Mouse (Mus musculus) lung, adult 2 months (tissue): ENCODE measurements at regions not wholly inside any gene's neighbourhood (a gene's known extent, or its start where the extent isn't known, plus 50 kb on each side); places are given as distances from the start of the nearest gene placed in this dataset.

Experiments used
- DNase-seq: peaks from one replicate; pipeline ENCODE4 v3.0.0; 2022
- H3K4me1 ChIP-seq: fragments of 200-500 bp; 2 replicates; pipeline ENCODE4 v1.6.1; 2011; ENCODE audit warnings: low read length; ENCODE audit not compliant: control insufficient read depth, insufficient read depth
- H3K4me3 ChIP-seq: fragments of 200-500 bp; replicated peaks from 2 replicates; pipeline ENCODE3; 2011; ENCODE audit warnings: low read depth, mild to moderate bottlenecking, control low read depth, low read length; ENCODE audit errors: extremely low read depth
- CTCF ChIP-seq: fragments of 200-500 bp; IDR thresholded peaks from 2 replicates; pipeline ENCODE4 v1.5.1; 2011; ENCODE audit warnings: mild to moderate bottlenecking, low read length, control low read depth; ENCODE audit not compliant: insufficient read depth
- POLR2A ChIP-seq: fragments of 200-500 bp; IDR thresholded peaks from 2 replicates; pipeline ENCODE4 v1.6.1; 2011; ENCODE audit warnings: low read depth, mild to moderate bottlenecking, control low read depth, low read length, borderline replicate concordance; ENCODE audit errors: extremely low read depth
- WGBS: fragments of 180-500 bp; shearing (Covaris S2); methylation state at CpG from one replicate; pipeline ENCODE4 v1.1.7; 2018; 5-methylcytosine and 5-hydroxymethylcytosine counted together

DNA sequence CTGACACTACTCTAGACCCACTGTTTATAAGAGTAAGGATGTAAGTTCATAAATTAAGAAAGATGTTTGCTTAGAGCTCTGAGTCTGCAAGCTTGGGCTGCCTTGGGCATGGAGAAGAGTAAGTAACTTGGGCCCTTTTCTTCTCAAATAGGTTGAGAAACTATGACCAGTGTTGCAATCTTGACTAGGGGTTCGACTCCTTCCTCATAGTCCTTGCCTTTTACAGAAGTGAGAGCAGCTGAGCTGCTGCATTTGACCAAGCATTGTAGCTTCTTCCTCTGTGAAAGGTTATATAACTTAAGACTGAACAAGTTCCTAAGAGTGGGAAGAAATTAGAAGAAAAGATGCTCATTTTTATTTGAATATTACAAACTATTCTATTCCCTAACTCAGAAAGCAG is 693.5 kb downstream of the Cypt12 start:
- no peak for DNase-seq
- no peak overlapping the region for H3K4me3 ChIP-seq
- 65% methylated on average over 1 of the region's 1 CpGs for WGBS
- H3K4me1 ChIP-seq: peaks cover 4% of the 10 kb centered on the region
- no peak for TF ChIP-seq CTCF
- TF ChIP-seq POLR2A: no peak

DNA sequence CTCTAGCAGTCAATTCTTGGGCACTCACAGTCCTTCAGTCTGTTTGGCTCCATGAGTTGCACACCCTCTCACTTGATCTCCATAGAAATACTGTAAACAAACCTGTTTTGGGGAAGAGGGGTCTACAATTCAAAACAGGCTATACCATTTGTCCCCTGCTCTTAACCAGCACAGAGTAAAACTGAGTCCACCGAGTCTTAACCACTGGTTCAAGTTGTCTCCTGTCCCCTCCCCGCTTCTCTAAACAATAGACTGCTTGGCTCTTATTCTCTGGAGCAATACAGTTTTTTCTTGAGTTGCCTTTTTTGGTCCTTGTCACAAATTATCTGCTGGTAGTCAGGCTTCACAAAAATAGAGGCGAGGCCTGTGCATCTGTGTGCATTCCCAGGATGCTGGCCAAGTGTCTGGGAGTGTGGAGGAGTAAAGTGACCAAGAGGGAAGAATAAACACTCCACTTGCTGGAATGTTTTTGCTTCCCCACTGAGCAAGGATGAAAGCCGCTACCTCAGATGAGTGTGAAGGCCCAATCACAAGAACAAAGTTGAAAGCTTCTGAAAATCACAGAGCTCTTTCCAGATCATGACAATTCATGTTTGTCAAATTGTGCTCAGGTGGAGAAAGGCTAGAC is 695.3 kb downstream of the Cypt12 start:
- peaks cover 4% of the 10 kb centered on the region for H3K4me1 ChIP-seq
- DNase-seq: no peak
- no peak overlapping the region for H3K4me3 ChIP-seq
- TF ChIP-seq POLR2A: no peak
- TF ChIP-seq CTCF: no peak
- WGBS: 51% methylated on average over 4 of the region's 4 CpGs

DNA sequence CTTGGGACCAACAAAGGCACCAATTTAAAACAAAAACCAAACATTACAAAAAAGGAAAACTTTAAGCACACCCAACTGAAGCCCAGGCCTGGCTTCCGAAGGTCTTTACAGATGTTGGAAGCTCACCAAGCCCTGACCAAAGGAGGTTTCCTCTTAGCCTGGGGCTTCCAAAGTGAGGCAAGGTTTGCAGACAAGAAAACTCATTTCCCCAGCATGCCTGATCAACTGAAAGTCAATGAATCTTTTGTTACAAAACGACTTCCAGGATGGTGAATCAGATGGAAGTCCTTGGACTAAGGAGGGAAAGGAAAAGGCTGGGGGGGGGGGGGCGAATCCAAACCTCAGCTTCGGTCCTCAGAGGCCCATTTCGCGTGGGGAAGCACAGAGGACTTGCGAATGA is 697.3 kb downstream of the Cypt12 start:
- 70% methylated on average over 7 of the region's 7 CpGs for WGBS
- H3K4me1 ChIP-seq: peaks cover 4% of the 10 kb centered on the region
- no peak for DNase-seq
- no peak overlapping the region for H3K4me3 ChIP-seq
- no peak for TF ChIP-seq CTCF
- TF ChIP-seq POLR2A: no peak

DNA sequence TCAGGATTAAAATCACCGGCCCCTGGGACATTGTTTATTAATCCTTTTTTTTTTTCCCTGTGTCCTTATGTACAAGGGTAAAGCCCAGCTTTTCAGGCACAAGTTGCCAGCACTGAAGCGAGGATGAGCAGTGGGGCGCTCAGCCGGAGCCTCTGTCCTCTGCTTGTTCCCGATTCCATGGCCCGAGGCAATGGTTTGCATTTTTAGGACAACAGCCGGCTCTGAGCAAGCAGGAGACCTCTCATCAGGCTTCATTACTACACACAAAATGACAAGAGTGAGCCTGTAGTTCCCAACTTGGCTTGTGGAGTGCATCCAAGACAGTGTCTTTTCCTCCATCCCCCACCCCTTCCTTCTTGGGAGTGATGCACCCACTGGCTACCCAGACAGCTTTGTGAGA is 697.7 kb downstream of the Cypt12 start:
- H3K4me3 ChIP-seq: no peak overlapping the region
- TF ChIP-seq CTCF (no peak), POLR2A (no peak)
- 88% methylated on average over 7 of the region's 7 CpGs for WGBS
- no peak for DNase-seq
- peaks cover 4% of the 10 kb centered on the region for H3K4me1 ChIP-seq

DNA sequence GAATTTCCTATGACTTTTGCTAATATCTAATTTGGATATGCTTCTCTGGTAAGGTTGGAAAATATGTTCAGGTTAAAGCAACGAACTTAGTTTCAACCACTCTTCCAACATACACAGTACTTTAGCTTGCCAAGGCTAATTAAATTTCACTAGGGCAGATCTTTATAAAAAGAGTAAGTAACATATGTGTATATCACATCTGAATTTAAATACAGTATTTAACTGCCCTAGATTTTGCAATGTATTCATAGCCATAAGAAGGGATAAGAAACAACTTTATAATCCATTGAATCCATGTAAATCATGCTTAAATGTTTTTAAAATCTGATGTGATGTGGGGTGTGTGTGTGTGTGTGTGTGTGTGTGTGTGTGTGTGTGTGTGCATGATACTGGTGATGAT is 705.3 kb downstream of the Cypt12 start:
- no peak for DNase-seq
- no peaks in the 10 kb centered on the region for H3K4me1 ChIP-seq
- 88% methylated on average over 1 of the region's 1 CpGs for WGBS

DNA sequence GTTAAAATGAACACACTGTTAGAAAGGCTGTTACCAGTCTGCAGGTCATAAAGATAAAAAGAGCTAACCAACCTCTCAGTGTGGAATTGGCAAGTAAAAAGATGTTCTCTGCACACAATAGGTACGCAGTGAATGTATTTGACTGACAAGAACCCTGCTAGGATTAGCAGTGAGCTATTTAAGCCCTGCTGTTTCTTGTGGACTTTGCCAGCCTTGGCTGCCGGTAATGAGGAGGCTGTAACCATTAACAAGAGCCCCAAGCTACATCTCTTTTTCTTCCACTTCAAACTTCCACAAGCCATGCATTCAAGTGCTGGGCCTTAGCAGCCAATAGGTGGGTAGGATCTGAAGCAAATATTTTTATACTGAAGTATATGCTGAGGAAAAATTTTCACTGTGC is 717.5 kb downstream of the Cypt12 start:
- no peak for DNase-seq
- TF ChIP-seq POLR2A (no peak), CTCF (no peak)
- no peaks in the 10 kb centered on the region for H3K4me1 ChIP-seq
- WGBS: 72% methylated on average over 2 of the region's 2 CpGs
- no peak overlapping the region for H3K4me3 ChIP-seq

More for the DNA sequence above, 705.3 kb downstream of the Cypt12 start:
- no peak overlapping the region for H3K4me3 ChIP-seq
- TF ChIP-seq CTCF (no peak), POLR2A (no peak)

DNA sequence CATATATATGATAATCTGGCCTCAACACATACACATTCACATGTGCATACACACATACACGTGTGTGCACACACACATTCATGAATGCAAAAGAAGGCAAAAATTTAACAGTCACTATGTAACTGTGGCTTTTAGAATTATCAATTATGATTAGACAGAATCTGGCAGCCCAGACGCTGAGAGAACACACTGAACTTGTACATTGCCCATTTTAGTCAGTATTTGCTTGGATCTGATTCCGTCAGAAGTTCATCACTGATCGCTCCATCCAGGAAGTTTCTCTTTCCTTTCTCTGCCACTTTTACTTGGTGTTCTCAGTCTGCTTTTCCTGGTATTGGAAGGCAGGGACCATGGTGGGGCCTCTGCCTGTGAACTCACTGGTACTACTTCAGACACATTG is 719.5 kb downstream of the Cypt12 start:
- DNase-seq: no peak
- H3K4me1 ChIP-seq: no peaks in the 10 kb centered on the region
- no peak overlapping the region for H3K4me3 ChIP-seq
- TF ChIP-seq CTCF: no peak
- TF ChIP-seq POLR2A: no peak
- WGBS: 87% methylated on average over 4 of the region's 4 CpGs

DNA sequence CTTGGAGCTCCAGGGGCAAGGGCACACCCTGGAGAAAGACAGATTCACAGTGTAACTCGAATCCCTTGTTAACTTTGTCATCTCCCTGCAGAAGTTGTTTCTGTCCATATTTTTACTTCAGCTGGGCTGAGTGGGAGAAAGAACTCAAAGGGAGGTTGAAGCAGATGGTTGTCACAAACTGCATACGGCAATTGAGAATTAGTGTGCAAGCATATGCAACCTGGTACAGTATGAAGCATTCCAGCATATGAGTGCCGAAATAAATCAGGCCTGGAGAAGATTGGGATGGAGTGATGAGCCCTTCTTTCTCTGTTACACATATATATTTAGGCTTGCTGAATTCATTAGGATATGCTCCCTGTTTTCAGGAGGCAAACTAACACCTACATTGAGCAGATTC is 720.7 kb downstream of the Cypt12 start:
- Histone ChIP-seq H3K4me1 (no peaks in the 10 kb centered on the region), H3K4me3 (no peak overlapping the region)
- WGBS: 76% methylated on average over 3 of the region's 3 CpGs
- TF ChIP-seq POLR2A: no peak
- no peak for TF ChIP-seq CTCF
- DNase-seq: no peak

DNA sequence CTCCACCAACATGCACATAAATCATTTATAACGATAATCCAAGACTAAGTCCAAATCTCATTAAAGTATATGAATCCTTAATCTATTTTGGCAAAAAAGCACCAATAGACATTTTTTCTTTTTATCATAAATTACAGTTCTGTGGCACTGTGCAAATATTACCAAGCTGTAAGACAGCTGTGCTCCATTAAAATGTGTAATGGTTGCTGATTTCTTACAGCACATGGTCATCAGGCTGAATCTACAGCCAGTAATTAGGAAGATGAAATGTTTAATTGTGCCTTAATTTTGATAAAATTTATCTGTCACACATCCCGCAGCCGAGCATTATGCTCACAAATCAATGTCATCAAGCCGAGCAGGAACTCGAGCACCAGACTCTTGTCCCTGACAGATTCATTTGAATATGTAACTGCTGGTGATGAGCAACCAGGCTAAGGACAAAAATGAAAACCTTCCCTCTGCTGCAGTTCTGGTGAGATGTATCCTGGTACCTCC is 722.0 kb downstream of the Cypt12 start:
- DNase-seq: no peak
- TF ChIP-seq POLR2A (no peak), CTCF (no peak)
- H3K4me3 ChIP-seq: no peak overlapping the region
- H3K4me1 ChIP-seq: no peaks in the 10 kb centered on the region
- WGBS: 84% methylated on average over 5 of the region's 5 CpGs

DNA sequence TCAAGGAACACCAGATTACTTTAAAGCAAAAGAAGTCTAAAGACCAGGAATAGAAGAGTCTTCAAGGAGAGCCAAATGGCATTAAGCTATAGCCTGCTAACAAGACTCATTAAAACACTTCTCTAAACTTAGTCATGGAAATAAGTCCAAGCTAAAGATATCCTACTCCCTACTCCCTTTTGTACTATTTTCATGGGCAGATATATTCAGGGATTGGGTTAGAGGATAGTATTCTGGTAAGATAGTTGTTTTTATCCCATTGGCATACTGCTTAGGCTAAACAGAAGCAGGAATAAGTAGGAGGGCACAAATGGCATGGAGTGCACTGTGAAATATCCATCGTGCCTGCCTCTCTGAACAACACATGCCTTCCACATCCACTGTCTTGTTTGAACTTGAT is 723.5 kb downstream of the Cypt12 start:
- TF ChIP-seq CTCF (no peak), POLR2A (no peak)
- no peaks in the 10 kb centered on the region for H3K4me1 ChIP-seq
- H3K4me3 ChIP-seq: no peak overlapping the region
- no peak for DNase-seq
- WGBS: 76% methylated on average over 1 of the region's 1 CpGs

DNA sequence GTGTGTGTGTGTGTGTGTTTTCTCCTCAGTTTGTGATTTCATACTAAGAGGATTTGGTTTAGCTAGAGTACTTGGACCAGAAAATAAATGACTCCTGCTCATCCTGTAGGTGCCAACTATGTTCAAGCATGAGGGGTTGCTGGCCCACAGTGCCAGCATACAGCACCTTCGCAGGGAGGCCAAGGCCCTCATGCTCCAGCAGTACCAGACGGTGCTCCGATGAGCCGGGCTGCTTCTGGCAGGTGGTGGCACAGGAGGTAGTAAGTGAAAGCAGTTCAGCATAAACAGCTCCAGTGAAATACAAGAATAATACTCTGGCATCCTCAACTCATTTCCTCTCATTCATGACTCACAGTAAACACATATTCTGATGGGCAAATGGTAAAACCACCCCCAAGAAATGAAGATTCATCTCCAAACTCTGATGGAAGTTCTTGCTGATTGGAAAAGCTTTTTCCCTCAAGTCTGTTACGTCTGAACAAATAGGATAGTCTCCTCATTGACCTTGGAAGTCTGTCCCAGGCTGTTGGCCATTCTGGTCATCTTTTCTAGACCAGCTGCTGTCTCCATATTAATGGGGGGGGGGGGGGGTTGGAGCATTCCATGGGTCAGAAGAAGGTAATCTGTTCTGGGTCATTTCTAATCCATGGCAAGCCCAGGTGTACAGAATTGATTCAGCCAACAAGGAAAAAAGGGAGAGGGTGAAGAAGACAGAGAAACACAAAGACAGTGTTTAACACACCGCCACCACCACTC is 735.3 kb downstream of the Cypt12 start:
- WGBS: 68% methylated on average over 6 of the region's 6 CpGs
- peaks cover 3% of the 10 kb centered on the region for H3K4me1 ChIP-seq

More for the DNA sequence above, 735.3 kb downstream of the Cypt12 start:
- H3K4me3 ChIP-seq: no peak overlapping the region
- TF ChIP-seq CTCF (no peak), POLR2A (no peak)
- no peak for DNase-seq
